Mouse (Mus musculus): ENCODE measurements around the gene Gm10309.

DNA sequence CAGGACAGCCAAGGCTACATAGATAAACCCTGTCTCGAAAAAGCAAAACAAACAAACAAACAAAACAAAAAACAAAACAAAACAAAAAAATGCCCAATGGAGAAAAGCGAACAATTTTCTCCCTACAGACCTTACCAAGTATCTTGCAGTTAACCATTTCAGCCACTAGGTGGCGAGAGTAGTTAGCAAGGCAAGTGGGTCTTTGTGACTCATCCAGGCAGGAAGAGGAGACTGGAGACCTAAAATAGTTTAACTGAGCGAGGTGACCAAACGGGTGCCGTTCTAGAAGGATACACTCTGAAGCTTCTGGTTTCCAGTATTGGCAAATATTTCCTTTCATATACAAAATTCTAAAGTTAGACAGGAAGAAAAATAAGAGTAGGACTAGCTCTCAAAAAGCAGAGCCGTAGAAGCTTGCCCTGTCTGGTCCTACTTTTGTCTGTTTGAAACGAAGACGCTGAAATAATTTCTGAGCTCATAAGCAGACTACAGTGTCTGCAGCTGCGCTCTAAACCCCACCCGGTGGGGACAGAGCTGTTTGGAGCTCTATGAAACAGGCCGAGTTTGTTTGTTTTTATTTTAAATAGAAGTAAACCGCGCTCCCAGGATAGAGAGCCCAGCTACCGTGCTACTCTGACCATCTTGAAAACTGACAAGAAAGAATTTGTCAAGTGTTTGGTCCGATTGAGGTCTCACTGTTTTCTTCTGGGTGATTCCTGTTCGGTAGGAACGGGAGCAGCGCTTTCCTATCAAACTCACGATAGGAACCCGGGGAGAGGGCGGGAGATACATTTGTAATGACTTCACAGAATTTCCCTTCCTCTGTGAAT is 31.0 kb upstream of the Gm10309 start:
- no peak for TF ChIP-seq GATA1 (IDR thresholded peaks at IDR 0.05; ENCODE audit: borderline replicate concordance, low read length)
- TF ChIP-seq FLI1 (IDR thresholded peaks at IDR 0.05; ENCODE audit: low read length): no peak

Measured in megakaryocyte, embryonic 14.5 days (primary cell).